Mouse (Mus musculus): ENCODE data around the gene Rnf141. TPM values are rescaled to one million over a fixed set of nuclear protein-coding genes. Genes with fewer than 3 reads are reported as not detected.

Rnf141 gene
- 35.1 and 39.7 TPM in 2 replicates for polyA plus RNA-seq (2015; fragmentation: Nextera tagmentation; extraction: Ambion mirVana)

DNA sequence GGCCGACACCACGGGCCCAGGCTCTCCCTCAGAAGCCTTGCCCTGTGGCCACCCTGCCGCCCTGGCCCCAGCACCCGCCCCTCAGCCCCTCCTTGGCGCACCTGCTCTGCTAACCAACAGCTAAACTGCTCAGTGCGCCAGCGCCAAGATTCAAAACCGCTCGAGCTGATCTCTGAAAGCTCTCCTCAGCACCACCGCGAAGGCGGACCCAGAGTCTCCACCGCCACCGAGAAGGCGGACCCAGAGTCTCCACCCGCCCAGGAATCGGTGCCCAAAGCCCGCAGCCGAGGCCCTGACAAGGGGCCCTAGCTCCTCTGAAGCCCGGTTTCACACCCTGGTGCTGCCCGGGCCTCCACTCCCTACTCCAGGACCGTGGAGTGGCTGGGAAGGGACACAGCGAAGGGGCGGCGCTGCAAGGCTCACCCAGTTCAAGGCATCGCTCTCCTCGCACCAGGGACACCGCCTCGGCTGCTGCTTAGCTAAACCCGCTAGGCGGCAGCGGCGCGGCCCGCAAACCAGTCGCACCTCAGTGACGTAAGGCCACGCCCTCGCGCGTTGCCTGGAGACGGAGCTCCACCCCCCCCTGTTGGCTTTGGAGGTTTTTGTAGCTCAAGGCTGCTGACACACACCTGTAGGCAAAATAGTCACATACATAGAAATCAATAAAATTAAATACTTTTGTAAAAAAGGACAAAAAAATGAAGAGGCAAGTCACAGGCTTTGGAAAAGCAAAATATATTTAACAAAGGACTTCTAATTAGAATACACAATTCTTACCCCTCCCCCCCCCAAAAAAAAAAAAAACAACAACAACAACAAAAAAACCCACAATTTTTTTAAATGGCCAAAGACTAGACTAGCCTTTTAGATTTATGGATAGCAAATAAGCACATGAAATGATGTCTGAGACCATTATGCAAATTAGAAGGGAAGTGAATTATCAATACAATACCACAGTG, at the start of gene Rnf141:
TSS of gene Rnf141 (minus strand) at position 542 of the 959 bp plus-strand sequence.
- peak; percentile 96 for ATAC-seq
- under 1% methylated on average over 41 of the region's 42 CpGs for WGBS
- no peaks in the 10 kb centered on the region for H3K27me3 ChIP-seq (ENCODE audit: control insufficient read depth, insufficient read depth, low read depth, low read length)

DNA sequence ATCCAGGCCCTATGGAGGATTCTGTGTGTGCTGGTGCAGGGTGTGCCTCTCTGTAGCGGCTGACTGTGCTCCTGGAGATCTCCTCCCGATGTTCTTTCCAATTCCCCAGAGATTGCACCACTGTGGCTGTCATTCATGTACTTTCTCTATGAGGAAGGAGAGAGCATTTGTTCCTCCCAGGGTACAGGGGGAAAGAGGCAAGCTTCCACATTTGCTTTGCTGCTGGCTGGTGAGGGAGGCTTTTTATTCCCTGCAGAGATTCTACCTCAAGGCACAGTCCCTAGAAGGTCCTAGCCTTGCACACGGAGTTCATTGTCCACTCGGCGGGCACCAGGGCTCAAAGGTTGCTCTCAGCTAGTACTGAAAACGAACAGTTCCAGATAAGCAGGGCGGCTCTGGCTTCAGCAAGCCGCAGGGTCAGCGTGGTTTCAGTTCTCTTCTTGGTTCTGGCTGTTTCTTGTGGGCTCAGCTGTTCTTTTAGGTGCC, 47.3 kb upstream of the Rnf141 start:
- Histone ChIP-seq H3K27me3 (ENCODE audit: control insufficient read depth, insufficient read depth, low read depth, low read length) (no peaks in the 10 kb centered on the region), H3K9ac (ENCODE audit: low read depth, low read length) (no peak overlapping the region), H3K4me2 (ENCODE audit: low read length) (no peak overlapping the region), H3K9me3 (replicated peaks; ENCODE audit: control insufficient read depth, low read length, poor library complexity, severe bottlenecking) (no peaks in the 10 kb centered on the region), H3K36me3 (ENCODE audit: control insufficient read depth, insufficient read depth, low read length) (no peaks in the 10 kb centered on the region), H3K4me3 (ENCODE audit: low read depth, low read length) (no peak overlapping the region), H3K4me1 (ENCODE audit: control insufficient read depth, insufficient read depth, low read length) (no peaks in the 10 kb centered on the region), H3K27ac (ENCODE audit: low read length) (no peak overlapping the region)
- ATAC-seq = no peak
- WGBS = 81% methylated on average over 9 of the region's 9 CpGs

More for the DNA sequence above, at the start of gene Rnf141:
- Histone ChIP-seq H3K27ac (ENCODE audit: low read length) (peak within 1 kb of the TSS; percentile 86), H3K4me1 (ENCODE audit: control insufficient read depth, insufficient read depth, low read length) (peaks cover 6% of the 10 kb centered on the region), H3K36me3 (ENCODE audit: control insufficient read depth, insufficient read depth, low read length) (no peaks in the 10 kb centered on the region), H3K9ac (ENCODE audit: low read depth, low read length) (peak within 1 kb of the TSS; percentile 81), H3K4me2 (ENCODE audit: low read length) (peak within 1 kb of the TSS; percentile 85), H3K9me3 (replicated peaks; ENCODE audit: control insufficient read depth, low read length, poor library complexity, severe bottlenecking) (no peaks in the 10 kb centered on the region), H3K4me3 (ENCODE audit: low read depth, low read length) (peak within 1 kb of the TSS; percentile 89)

DNA sequence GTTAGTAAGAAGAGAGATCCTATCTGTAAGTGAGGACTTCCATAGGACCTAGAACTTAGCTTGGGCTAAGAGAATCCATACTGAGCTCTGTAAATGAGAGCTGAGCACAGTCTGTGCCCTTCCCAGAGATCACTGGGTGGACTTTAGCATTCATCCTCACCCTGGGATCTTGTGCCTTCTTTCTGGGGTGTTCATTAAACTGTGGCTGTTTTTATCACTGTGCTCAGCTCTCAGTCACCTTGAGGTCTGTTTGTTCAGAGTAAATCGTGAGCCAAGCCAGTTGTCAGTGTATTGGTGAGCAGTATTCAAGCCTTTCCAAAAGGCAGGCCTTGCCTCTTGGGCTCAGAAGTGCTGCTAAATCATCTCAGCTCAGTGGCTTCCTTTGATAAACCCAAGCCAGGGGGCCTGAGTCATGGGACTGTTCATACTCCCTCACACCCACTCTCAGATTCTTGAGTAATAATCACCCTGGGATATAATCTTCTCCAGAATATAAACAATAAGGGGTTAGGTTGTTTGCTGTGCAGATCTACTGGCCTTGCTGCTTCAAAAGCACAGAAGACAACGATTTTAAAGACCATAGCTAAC, 37.6 kb upstream of the Rnf141 start:
- Histone ChIP-seq H3K9me3 (replicated peaks; ENCODE audit: control insufficient read depth, low read length, poor library complexity, severe bottlenecking) (no peaks in the 10 kb centered on the region), H3K4me1 (ENCODE audit: control insufficient read depth, insufficient read depth, low read length) (no peaks in the 10 kb centered on the region), H3K36me3 (ENCODE audit: control insufficient read depth, insufficient read depth, low read length) (no peaks in the 10 kb centered on the region), H3K4me3 (ENCODE audit: low read depth, low read length) (no peak overlapping the region), H3K27me3 (ENCODE audit: control insufficient read depth, insufficient read depth, low read depth, low read length) (no peaks in the 10 kb centered on the region), H3K27ac (ENCODE audit: low read length) (no peak overlapping the region), H3K9ac (ENCODE audit: low read depth, low read length) (no peak overlapping the region), H3K4me2 (ENCODE audit: low read length) (no peak overlapping the region)
- no peak for ATAC-seq
- 84% methylated on average over 2 of the region's 2 CpGs for WGBS

- Histone ChIP-seq H3K27me3 (ENCODE audit: control insufficient read depth, insufficient read depth, low read depth, low read length) (no peaks in the 10 kb centered on the region), H3K4me2 (ENCODE audit: low read length) (no peak overlapping the region), H3K4me1 (ENCODE audit: control insufficient read depth, insufficient read depth, low read length) (no peaks in the 10 kb centered on the region), H3K36me3 (ENCODE audit: control insufficient read depth, insufficient read depth, low read length) (no peaks in the 10 kb centered on the region), H3K9me3 (replicated peaks; ENCODE audit: control insufficient read depth, low read length, poor library complexity, severe bottlenecking) (no peaks in the 10 kb centered on the region), H3K4me3 (ENCODE audit: low read depth, low read length) (no peak overlapping the region), H3K9ac (ENCODE audit: low read depth, low read length) (no peak overlapping the region), H3K27ac (ENCODE audit: low read length) (no peak overlapping the region)
- no peak for ATAC-seq
- WGBS = 87% methylated on average over 4 of the region's 4 CpGs
Measured at GRCm38 (mm10) chr7:110878028-110878427, 33.8 kb upstream of the Rnf141 start.

DNA sequence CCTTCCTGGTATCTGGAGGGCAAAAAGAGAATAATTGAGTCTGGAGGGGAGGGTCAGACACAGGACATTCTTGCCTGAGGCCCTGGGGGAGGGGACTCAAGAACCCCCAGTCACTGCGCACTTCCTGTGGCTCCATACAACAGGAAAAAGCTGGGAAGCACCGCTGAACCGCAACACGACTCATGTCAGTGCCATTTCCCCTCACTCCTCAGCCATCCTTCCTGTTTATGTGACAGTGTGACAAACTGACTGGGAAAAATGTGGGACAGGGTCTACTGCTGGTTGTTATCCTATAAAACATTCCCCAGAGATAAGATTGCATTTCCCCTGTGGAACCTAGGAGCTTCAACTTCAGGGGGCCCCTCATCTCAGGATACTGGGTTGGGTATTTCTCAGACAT, 32.7 kb upstream of the Rnf141 start:
- Histone ChIP-seq H3K36me3 (ENCODE audit: control insufficient read depth, insufficient read depth, low read length) (no peaks in the 10 kb centered on the region), H3K27me3 (ENCODE audit: control insufficient read depth, insufficient read depth, low read depth, low read length) (no peaks in the 10 kb centered on the region), H3K4me3 (ENCODE audit: low read depth, low read length) (no peak overlapping the region), H3K9me3 (replicated peaks; ENCODE audit: control insufficient read depth, low read length, poor library complexity, severe bottlenecking) (no peaks in the 10 kb centered on the region), H3K4me2 (ENCODE audit: low read length) (no peak overlapping the region), H3K9ac (ENCODE audit: low read depth, low read length) (no peak overlapping the region), H3K4me1 (ENCODE audit: control insufficient read depth, insufficient read depth, low read length) (no peaks in the 10 kb centered on the region), H3K27ac (ENCODE audit: low read length) (no peak overlapping the region)
- WGBS = 97% methylated on average over 4 of the region's 4 CpGs
- ATAC-seq = no peak

- H3K9ac ChIP-seq (ENCODE audit: low read depth, low read length) = no peak overlapping the region
- no peak overlapping the region for H3K27ac ChIP-seq (ENCODE audit: low read length)
- ATAC-seq = no peak
- no peak overlapping the region for H3K4me3 ChIP-seq (ENCODE audit: low read depth, low read length)
- WGBS = 52% methylated on average over 5 of the region's 5 CpGs
- H3K36me3 ChIP-seq (ENCODE audit: control insufficient read depth, insufficient read depth, low read length) = no peaks in the 10 kb centered on the region
- H3K27me3 ChIP-seq (ENCODE audit: control insufficient read depth, insufficient read depth, low read depth, low read length) = no peaks in the 10 kb centered on the region
- no peaks in the 10 kb centered on the region for H3K9me3 ChIP-seq (replicated peaks; ENCODE audit: control insufficient read depth, low read length, poor library complexity, severe bottlenecking)
- H3K4me2 ChIP-seq (ENCODE audit: low read length) = no peak overlapping the region
- no peaks in the 10 kb centered on the region for H3K4me1 ChIP-seq (ENCODE audit: control insufficient read depth, insufficient read depth, low read length)
Measured at GRCm38 (mm10) chr7:110868807-110869206, 24.6 kb upstream of the Rnf141 start.

DNA sequence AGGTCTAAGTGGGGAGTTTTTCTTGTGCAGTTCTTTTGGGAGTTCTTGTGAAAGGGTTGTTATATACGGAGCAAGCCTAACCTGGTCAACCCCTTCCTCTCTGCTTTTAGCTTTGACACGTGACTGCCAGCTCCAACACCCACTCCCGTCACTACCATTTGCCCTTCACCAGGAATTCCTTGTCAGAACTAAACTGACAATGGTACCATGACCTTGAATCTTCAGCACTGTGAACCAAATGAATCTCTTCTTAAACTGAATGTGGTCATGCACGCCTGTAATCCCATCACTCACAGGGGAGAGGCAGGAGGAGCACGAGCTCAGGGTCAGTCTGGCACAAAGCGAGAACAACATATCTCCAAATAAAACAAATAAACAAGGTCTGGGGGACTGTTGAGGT, 22.9 kb upstream of the Rnf141 start:
- 86% methylated on average over 6 of the region's 6 CpGs for WGBS
- H3K27me3 ChIP-seq (ENCODE audit: control insufficient read depth, insufficient read depth, low read depth, low read length) = no peaks in the 10 kb centered on the region
- H3K4me1 ChIP-seq (ENCODE audit: control insufficient read depth, insufficient read depth, low read length) = no peaks in the 10 kb centered on the region
- no peak overlapping the region for H3K9ac ChIP-seq (ENCODE audit: low read depth, low read length)
- no peaks in the 10 kb centered on the region for H3K36me3 ChIP-seq (ENCODE audit: control insufficient read depth, insufficient read depth, low read length)
- H3K4me2 ChIP-seq (ENCODE audit: low read length) = no peak overlapping the region
- no peak overlapping the region for H3K27ac ChIP-seq (ENCODE audit: low read length)
- no peak overlapping the region for H3K4me3 ChIP-seq (ENCODE audit: low read depth, low read length)
- H3K9me3 ChIP-seq (replicated peaks; ENCODE audit: control insufficient read depth, low read length, poor library complexity, severe bottlenecking) = no peaks in the 10 kb centered on the region
- ATAC-seq = no peak

DNA sequence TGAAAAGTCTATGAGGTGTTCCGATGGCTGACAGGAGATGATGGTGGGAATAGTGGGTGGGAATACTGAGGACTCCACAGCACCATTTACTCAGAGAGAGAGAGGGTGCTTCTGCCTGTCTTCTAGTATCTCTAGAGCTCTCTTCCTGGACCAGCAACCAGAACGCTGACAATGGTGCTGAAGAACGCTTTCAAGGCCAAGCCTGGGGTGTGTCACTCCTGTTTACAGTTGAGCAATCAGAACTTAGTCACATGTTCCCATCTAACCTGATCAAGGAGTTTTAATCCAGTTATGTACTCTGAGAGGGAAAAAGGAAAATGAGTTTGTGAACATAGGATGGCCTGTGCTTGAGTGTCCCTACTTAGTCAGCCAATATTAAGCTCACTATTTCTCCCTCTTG, 21.8 kb upstream of the Rnf141 start:
- no peak for ATAC-seq
- H3K4me2 ChIP-seq (ENCODE audit: low read length) = no peak overlapping the region
- 94% methylated on average over 3 of the region's 3 CpGs for WGBS

GRCm38 (mm10) chr7:110865570-110865969, 21.3 kb upstream of the Rnf141 start:
- Histone ChIP-seq H3K27me3 (ENCODE audit: control insufficient read depth, insufficient read depth, low read depth, low read length) (no peaks in the 10 kb centered on the region), H3K27ac (ENCODE audit: low read length) (no peak overlapping the region), H3K36me3 (ENCODE audit: control insufficient read depth, insufficient read depth, low read length) (no peaks in the 10 kb centered on the region), H3K4me3 (ENCODE audit: low read depth, low read length) (no peak overlapping the region), H3K4me1 (ENCODE audit: control insufficient read depth, insufficient read depth, low read length) (no peaks in the 10 kb centered on the region), H3K4me2 (ENCODE audit: low read length) (no peak overlapping the region), H3K9me3 (replicated peaks; ENCODE audit: control insufficient read depth, low read length, poor library complexity, severe bottlenecking) (no peaks in the 10 kb centered on the region), H3K9ac (ENCODE audit: low read depth, low read length) (no peak overlapping the region)
- no peak for ATAC-seq
- WGBS = 83% methylated on average over 6 of the region's 6 CpGs

More for the DNA sequence above, 21.8 kb upstream of the Rnf141 start:
- no peaks in the 10 kb centered on the region for H3K36me3 ChIP-seq (ENCODE audit: control insufficient read depth, insufficient read depth, low read length)
- no peak overlapping the region for H3K9ac ChIP-seq (ENCODE audit: low read depth, low read length)
- H3K9me3 ChIP-seq (replicated peaks; ENCODE audit: control insufficient read depth, low read length, poor library complexity, severe bottlenecking) = no peaks in the 10 kb centered on the region
- H3K27me3 ChIP-seq (ENCODE audit: control insufficient read depth, insufficient read depth, low read depth, low read length) = no peaks in the 10 kb centered on the region
- H3K4me1 ChIP-seq (ENCODE audit: control insufficient read depth, insufficient read depth, low read length) = no peaks in the 10 kb centered on the region
- no peak overlapping the region for H3K27ac ChIP-seq (ENCODE audit: low read length)
- no peak overlapping the region for H3K4me3 ChIP-seq (ENCODE audit: low read depth, low read length)

Data from midbrain, embryonic 16.5 days (tissue).